Mouse (Mus musculus) embryonic facial prominence, embryonic 15.5 days (tissue): ENCODE measurements around the gene Fam186b. TPM values are rescaled to one million over a fixed set of nuclear protein-coding genes. Genes with fewer than 3 reads are reported as not detected.
A peak's percentile ranks its signal among the peaks of the same experiment; 100 is the strongest.
"Not testable (repeated sequence)": the region's sequence is repeated elsewhere in the genome, so short reads cannot be mapped to it uniquely, and the experiment has no call there.

ENCODE experiments used
- ATAC-seq: fragments of 200-750 bp; cut with Nextera tagmentation; 2 replicates; pipeline ENCODE4 v1.8.0; 2017; ENCODE audit warnings: low read depth, moderate TSS enrichment; ENCODE audit not compliant: insufficient number of reproducible peaks, low FRiP score, low TSS enrichment
- H3K27ac ChIP-seq: fragments of 300-500 bp; sonication (generic); replicated peaks from 2 replicates; pipeline ENCODE4 v1.5.1; 2015; ENCODE audit warnings: mild to moderate bottlenecking, inconsistent platforms
- H3K27me3 ChIP-seq: fragments of 300-500 bp; sonication (generic); 2 replicates; pipeline ENCODE4 v1.6.1; 2015; ENCODE audit warnings: inconsistent platforms
- H3K36me3 ChIP-seq: fragments of 300-500 bp; sonication (generic); 2 replicates; pipeline ENCODE4 v1.6.1; 2015; ENCODE audit warnings: mild to moderate bottlenecking, inconsistent platforms
- H3K4me1 ChIP-seq: fragments of 300-500 bp; sonication (generic); 2 replicates; pipeline ENCODE4 v1.6.1; 2015; ENCODE audit warnings: inconsistent platforms
- H3K4me2 ChIP-seq: fragments of 300-500 bp; sonication (generic); replicated peaks from 2 replicates; pipeline ENCODE4 v1.6.1; 2015; ENCODE audit warnings: mild to moderate bottlenecking, inconsistent platforms
- H3K4me3 ChIP-seq: fragments of 300-500 bp; sonication (generic); replicated peaks from 2 replicates; pipeline ENCODE4 v1.5.1; 2015; ENCODE audit warnings: mild to moderate bottlenecking, inconsistent platforms
- H3K9ac ChIP-seq: fragments of 300-500 bp; sonication (generic); 2 replicates; pipeline ENCODE4 v1.6.1; 2015; ENCODE audit warnings: inconsistent platforms
- H3K9me3 ChIP-seq: fragments of 300-500 bp; sonication (generic); replicated peaks from 2 replicates; pipeline ENCODE4 v1.6.1; 2016; ENCODE audit warnings: inconsistent platforms
- WGBS: fragments of 180-500 bp; shearing (Covaris S2); methylation state at CpG from one replicate; pipeline ENCODE4 v1.1.7; 2015; 5-methylcytosine and 5-hydroxymethylcytosine counted together
- polyA plus RNA-seq: library from polyadenylated mRNA; unstranded; fragments of >200 nt; fragmentation: Nextera tagmentation; extraction: Ambion mirVana; gene quantifications from 2 replicates; pipeline ENCODE4 v1.2.1, GENCODE M21; 2015

The Fam186b gene
- polyA plus RNA-seq, 1 experiment from 2014 or later, result 0.27 TPM

- WGBS, result 78% methylated on average over 6 of the region's 6 CpGs
- H3K36me3 ChIP-seq, result peaks cover 65% of the 10 kb centered on the region
- not testable (repeated sequence) for H3K9me3 ChIP-seq
These were observed 49.0 kb downstream of the Fam186b start for GRCm38 (mm10) chr15:99246736-99247135.

GRCm38 (mm10) chr15:99242045-99242444, 53.6 kb downstream of the Fam186b start:
- Histone ChIP-seq H3K27me3 (no peaks in the 10 kb centered on the region), H3K4me3 (no peak overlapping the region), H3K4me1 (peaks cover 6% of the 10 kb centered on the region; the same call in 1 of the 2 replicates), H3K9ac (no peak overlapping the region), H3K27ac (no peak overlapping the region), H3K36me3 (peaks cover 57% of the 10 kb centered on the region), H3K9me3 (no peaks in the 10 kb centered on the region), H3K4me2 (no peak overlapping the region)
- WGBS, result 84% methylated on average over 10 of the region's 10 CpGs
- ATAC-seq, result no peak

More at GRCm38 (mm10) chr15:99246736-99247135, 49.0 kb downstream of the Fam186b start:
- peaks cover 13% of the 10 kb centered on the region; the same call in 1 of the 2 replicates for H3K4me1 ChIP-seq
- not testable (repeated sequence) for H3K4me2 ChIP-seq, H3K27me3 ChIP-seq, ATAC-seq, H3K4me3 ChIP-seq, H3K9ac ChIP-seq, H3K27ac ChIP-seq

- H3K27me3 ChIP-seq, result no peaks in the 10 kb centered on the region
- peaks cover 6% of the 10 kb centered on the region; the same call in 1 of the 2 replicates for H3K4me1 ChIP-seq
- H3K4me3 ChIP-seq, result no peak overlapping the region
- no peak overlapping the region for H3K4me2 ChIP-seq
- H3K9ac ChIP-seq, result no peak overlapping the region
- no peaks in the 10 kb centered on the region for H3K9me3 ChIP-seq
- H3K36me3 ChIP-seq, result peaks cover 50% of the 10 kb centered on the region
- ATAC-seq, result no peak
- no peak overlapping the region for H3K27ac ChIP-seq
- 63% methylated on average over 4 of the region's 4 CpGs for WGBS
These were observed 54.4 kb downstream of the Fam186b start for GRCm38 (mm10) chr15:99241249-99241648.

GRCm38 (mm10) chr15:99240129-99240528, 55.6 kb downstream of the Fam186b start:
- Histone ChIP-seq H3K9me3 (no peaks in the 10 kb centered on the region), H3K36me3 (peaks cover 38% of the 10 kb centered on the region), H3K4me2 (no peak overlapping the region), H3K4me3 (no peak overlapping the region), H3K4me1 (peaks cover 6% of the 10 kb centered on the region; the same call in 1 of the 2 replicates), H3K27me3 (peaks cover 3% of the 10 kb centered on the region; the same call in 1 of the 2 replicates), H3K9ac (no peak overlapping the region), H3K27ac (no peak overlapping the region)
- WGBS, result 33% methylated on average over 4 of the region's 4 CpGs
- ATAC-seq, result no peak

GRCm38 (mm10) chr15:99238006-99238405, 57.7 kb downstream of the Fam186b start:
- Histone ChIP-seq H3K4me2 (no peak overlapping the region), H3K4me3 (no peak overlapping the region), H3K4me1 (peaks cover 6% of the 10 kb centered on the region; the same call in 1 of the 2 replicates), H3K27ac (no peak overlapping the region), H3K9me3 (no peaks in the 10 kb centered on the region), H3K27me3 (peaks cover 16% of the 10 kb centered on the region), H3K36me3 (peaks cover 18% of the 10 kb centered on the region), H3K9ac (no peak overlapping the region)
- 29% methylated on average over 11 of the region's 11 CpGs for WGBS
- ATAC-seq, result no peak

GRCm38 (mm10) chr15:99234326-99235010, 61.2 kb downstream of the Fam186b start:
- no peak overlapping the region for H3K4me3 ChIP-seq

GRCm38 (mm10) chr15:99233719-99234118, 62.0 kb downstream of the Fam186b start:
- Histone ChIP-seq H3K36me3 (no peaks in the 10 kb centered on the region), H3K4me3 (no peak overlapping the region), H3K9me3 (no peaks in the 10 kb centered on the region), H3K27me3 (peaks cover 42% of the 10 kb centered on the region), H3K9ac (no peak overlapping the region), H3K27ac (no peak overlapping the region), H3K4me2 (no peak overlapping the region), H3K4me1 (peaks cover 6% of the 10 kb centered on the region; the same call in 1 of the 2 replicates)
- no peak for ATAC-seq
- 52% methylated on average over 17 of the region's 17 CpGs for WGBS

More at GRCm38 (mm10) chr15:99234326-99235010, 61.2 kb downstream of the Fam186b start:
- WGBS, result 59% methylated on average over 12 of the region's 12 CpGs
- Histone ChIP-seq H3K27me3 (peaks cover 35% of the 10 kb centered on the region), H3K27ac (no peak overlapping the region), H3K9me3 (no peaks in the 10 kb centered on the region), H3K4me2 (no peak overlapping the region), H3K36me3 (no peaks in the 10 kb centered on the region), H3K9ac (no peak overlapping the region), H3K4me1 (peaks cover 6% of the 10 kb centered on the region; the same call in 1 of the 2 replicates)
- no peak for ATAC-seq

GRCm38 (mm10) chr15:99231998-99232397, 63.7 kb downstream of the Fam186b start:
- no peak overlapping the region for H3K4me2 ChIP-seq
- peaks cover 59% of the 10 kb centered on the region for H3K27me3 ChIP-seq
- WGBS, result 61% methylated on average over 10 of the region's 10 CpGs
- no peak overlapping the region for H3K27ac ChIP-seq
- no peak overlapping the region for H3K4me3 ChIP-seq
- no peaks in the 10 kb centered on the region for H3K4me1 ChIP-seq
- no peak overlapping the region for H3K9ac ChIP-seq
- no peaks in the 10 kb centered on the region for H3K36me3 ChIP-seq
- no peaks in the 10 kb centered on the region for H3K9me3 ChIP-seq
- no peak for ATAC-seq

GRCm38 (mm10) chr15:99226090-99226489, 69.6 kb downstream of the Fam186b start:
- Histone ChIP-seq H3K27me3 (peaks cover 90% of the 10 kb centered on the region), H3K4me3 (peak overlapping the region; percentile 50; the same call in 1 of the 2 replicates), H3K9me3 (no peaks in the 10 kb centered on the region), H3K36me3 (no peaks in the 10 kb centered on the region), H3K4me1 (peaks cover 47% of the 10 kb centered on the region), H3K4me2 (peak overlapping the region; percentile 95; the same call in 1 of the 2 replicates), H3K9ac (no peak overlapping the region), H3K27ac (no peak overlapping the region)
- 31% methylated on average over 14 of the region's 14 CpGs for WGBS
- ATAC-seq, result no peak

- Histone ChIP-seq H3K9me3 (no peaks in the 10 kb centered on the region), H3K9ac (no peak overlapping the region), H3K4me3 (peak overlapping the region; percentile 50), H3K27me3 (peaks cover 88% of the 10 kb centered on the region), H3K36me3 (no peaks in the 10 kb centered on the region), H3K27ac (peak overlapping the region; percentile 22; the same call in 1 of the 2 replicates), H3K4me1 (peaks cover 48% of the 10 kb centered on the region), H3K4me2 (peak overlapping the region; percentile 95)
- WGBS, result under 1% methylated on average over 22 of the region's 22 CpGs
- no peak for ATAC-seq
These were observed 70.4 kb downstream of the Fam186b start for GRCm38 (mm10) chr15:99225081-99225810.

GRCm38 (mm10) chr15:99224208-99224911, 71.3 kb downstream of the Fam186b start, which contains the start of gene Kcnh3:
TSS of gene Kcnh3 (plus strand) at chr15:99224861.
- Histone ChIP-seq H3K36me3 (no peaks in the 10 kb centered on the region), H3K9me3 (no peaks in the 10 kb centered on the region), H3K4me1 (peaks cover 48% of the 10 kb centered on the region), H3K4me2 (peak within 1 kb of the TSS; percentile 95), H3K4me3 (peak within 1 kb of the TSS; percentile 50), H3K9ac (peak within 1 kb of the TSS; percentile 26), H3K27ac (peak within 1 kb of the TSS; percentile 22; the same call in 1 of the 2 replicates), H3K27me3 (peaks cover 83% of the 10 kb centered on the region)
- no peak for ATAC-seq
- under 1% methylated on average over 63 of the region's 66 CpGs for WGBS
